Comparison of ENCODE assay signal across 7 mouse cellular contexts in the genomic region with DNA sequence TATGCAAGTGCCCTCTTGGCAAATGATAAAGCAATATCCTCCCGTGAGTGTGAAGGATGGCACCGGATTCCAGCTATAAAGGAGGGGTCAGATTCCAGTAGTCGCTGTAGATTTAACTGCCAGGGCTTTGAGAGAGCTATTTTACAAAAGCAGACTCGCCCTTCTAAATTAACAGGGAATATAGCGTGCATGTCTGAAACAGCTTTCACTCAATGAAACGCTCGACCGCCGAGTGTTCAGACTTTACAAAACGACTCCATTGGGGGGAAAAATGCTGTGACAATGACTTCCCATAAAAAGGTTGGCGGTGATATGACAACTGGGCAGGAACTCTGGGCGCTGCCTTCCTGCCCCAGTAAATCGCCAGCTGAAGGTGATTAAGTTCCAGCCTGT. TPM values are rescaled to one million over a fixed set of nuclear protein-coding genes. Genes with fewer than 3 reads are reported as not detected.
DNase-seq lines count a peak whose midpoint lies in the region; ATAC-seq lines count a peak whose summit lies in the region.

No protein-coding gene starts in this region.

- WGBS in forebrain, embryonic 16.5 days: 0% methylated on average over 13 of the region's 13 CpGs
- under 1% methylated on average over 13 of the region's 13 CpGs for WGBS in limb, embryonic 15.5 days
- under 1% methylated on average over 13 of the region's 13 CpGs for WGBS in stomach, embryonic 15.5 days

- DNase-seq in adrenal gland, postnatal 36 days: no peak
- no peak for DNase-seq in spleen, adult 12 weeks (ENCODE audit: low spot score)

- H3K9ac ChIP-seq in forebrain, embryonic 16.5 days (replicated peaks; ENCODE audit: low read depth, low read length): peak overlapping the region; percentile 95
- peak overlapping the region; percentile 85 for H3K9ac ChIP-seq in limb, embryonic 15.5 days
- H3K9ac ChIP-seq in stomach, embryonic 15.5 days: peak overlapping the region; percentile 57

- peaks cover 6% of the 10 kb centered on the region; the same call in 1 of the 2 replicates for H3K9me3 ChIP-seq in megakaryocyte, embryonic 14.5 days
- 0 out of 2 replicates have a peak, but pooled peaks cover 2% of the 10 kb centered on the region for H3K9me3 ChIP-seq in forebrain, embryonic 16.5 days (ENCODE audit: control insufficient read depth, low read length)
- H3K9me3 ChIP-seq in limb, embryonic 15.5 days: no peaks in the 10 kb centered on the region
- H3K9me3 ChIP-seq in stomach, embryonic 15.5 days: no peaks in the 10 kb centered on the region

- H3K36me3 ChIP-seq in megakaryocyte, embryonic 14.5 days (replicated peaks; ENCODE audit: low read length): no peaks in the 10 kb centered on the region
- no peaks in the 10 kb centered on the region for H3K36me3 ChIP-seq in forebrain, embryonic 16.5 days (ENCODE audit: control insufficient read depth, insufficient read depth)
- H3K36me3 ChIP-seq in limb, embryonic 15.5 days: no peaks in the 10 kb centered on the region; the same call in 1 of the 2 replicates
- H3K36me3 ChIP-seq in stomach, embryonic 15.5 days: no peaks in the 10 kb centered on the region

- peaks cover 61% of the 10 kb centered on the region for H3K27me3 ChIP-seq in megakaryocyte, embryonic 14.5 days (replicated peaks)
- H3K27me3 ChIP-seq in forebrain, embryonic 16.5 days (replicated peaks; ENCODE audit: control insufficient read depth, insufficient read depth, low read length): no peaks in the 10 kb centered on the region
- no peaks in the 10 kb centered on the region for H3K27me3 ChIP-seq in limb, embryonic 15.5 days
- H3K27me3 ChIP-seq in stomach, embryonic 15.5 days (replicated peaks): no peaks in the 10 kb centered on the region

- ATAC-seq in megakaryocyte, adult 5-6 weeks (ENCODE audit: poor library complexity, severe bottlenecking): no peak
- ATAC-seq in forebrain, embryonic 16.5 days: no peak; the same call in 1 of the 2 replicates
- no peak for ATAC-seq in limb, embryonic 15.5 days (ENCODE audit: insufficient number of reproducible peaks, low FRiP score, low TSS enrichment, low read depth)
- no peak for ATAC-seq in stomach, embryonic 15.5 days (ENCODE audit: insufficient read depth, low FRiP score, low read depth)

- H3K4me2 ChIP-seq in forebrain, embryonic 16.5 days (ENCODE audit: low read length): peak overlapping the region; percentile 52
- peak overlapping the region; percentile 67 for H3K4me2 ChIP-seq in limb, embryonic 15.5 days
- H3K4me2 ChIP-seq in stomach, embryonic 15.5 days: peak overlapping the region; percentile 75

- H3K4me3 ChIP-seq in megakaryocyte, embryonic 14.5 days (replicated peaks): peak overlapping the region; percentile 90
- H3K4me3 ChIP-seq in forebrain, embryonic 16.5 days (replicated peaks; ENCODE audit: low read length): peak overlapping the region; percentile 78
- peak overlapping the region; percentile 77 for H3K4me3 ChIP-seq in limb, embryonic 15.5 days
- H3K4me3 ChIP-seq in stomach, embryonic 15.5 days (replicated peaks): peak overlapping the region; percentile 81

- peaks cover 17% of the 10 kb centered on the region for H3K4me1 ChIP-seq in megakaryocyte, embryonic 14.5 days
- peaks cover 12% of the 10 kb centered on the region for H3K4me1 ChIP-seq in forebrain, embryonic 16.5 days (replicated peaks; ENCODE audit: control insufficient read depth, insufficient read depth, low read length)
- peaks cover 12% of the 10 kb centered on the region for H3K4me1 ChIP-seq in limb, embryonic 15.5 days
- 0 out of 2 replicates have a peak, but pooled peaks cover 4% of the 10 kb centered on the region for H3K4me1 ChIP-seq in stomach, embryonic 15.5 days

- peak overlapping the region; percentile 87 for H3K27ac ChIP-seq in forebrain, embryonic 16.5 days (ENCODE audit: low read length)
- peak overlapping the region; percentile 78 for H3K27ac ChIP-seq in limb, embryonic 15.5 days
- H3K27ac ChIP-seq in stomach, embryonic 15.5 days: peak overlapping the region; percentile 83

RNA-seq across cellular contexts. Expression of a gene that starts 0.6 kb away (rescaled TPM):
- polyA plus RNA-seq in megakaryocyte, embryonic 14.5 days (2012; ENCODE audit: insufficient read depth, low replicate concordance): not detected in 2 replicates
- 0.07 and 0.18 TPM in 2 replicates for total RNA-seq in megakaryocyte, adult 5-6 weeks (2015)
- 0.07 and 1.1 TPM in 2 replicates for total RNA-seq in megakaryocyte, adult 5-6 weeks (2017)
- 29.9 and 32.0 TPM in 2 replicates for polyA plus RNA-seq in forebrain, embryonic 16.5 days (2015; fragmentation: Nextera tagmentation; extraction: Ambion mirVana)
- polyA plus RNA-seq in limb, embryonic 15.5 days (2015; fragmentation: Nextera tagmentation; extraction: Ambion mirVana): 8.8 and 9.5 TPM in 2 replicates
- polyA plus RNA-seq in stomach, embryonic 15.5 days (2015; fragmentation: Nextera tagmentation; extraction: Ambion mirVana): 10.0 and 10.4 TPM in 2 replicates
- total RNA-seq in adrenal gland, postnatal 36 days (2021): 1 to 10 TPM; 1.9 to 3.5 TPM

RNA-seq across cellular contexts. Expression of a gene that starts 50.7 kb away (rescaled TPM):
- 7.5 and 32.8 TPM in 2 replicates for polyA plus RNA-seq in megakaryocyte, embryonic 14.5 days (2012; ENCODE audit: insufficient read depth, low replicate concordance)
- total RNA-seq in megakaryocyte, adult 5-6 weeks (2015): 19.9 and 24.9 TPM in 2 replicates
- total RNA-seq in megakaryocyte, adult 5-6 weeks (2017): 19.4 and 43.1 TPM in 2 replicates
- 31.2 and 35.6 TPM in 2 replicates for polyA plus RNA-seq in forebrain, embryonic 16.5 days (2015; fragmentation: Nextera tagmentation; extraction: Ambion mirVana)
- 46.4 and 50.8 TPM in 2 replicates for polyA plus RNA-seq in limb, embryonic 15.5 days (2015; fragmentation: Nextera tagmentation; extraction: Ambion mirVana)
- 48.8 and 52.7 TPM in 2 replicates for polyA plus RNA-seq in stomach, embryonic 15.5 days (2015; fragmentation: Nextera tagmentation; extraction: Ambion mirVana)
- total RNA-seq in adrenal gland, postnatal 36 days (2021): 10 to 100 TPM; 33.8 to 47.4 TPM
